ENCODE assay signal across 10 mouse cellular contexts in genomic region chr11:70526211-70526610, GRCm38 (mm10). TPM values are rescaled to one million over a fixed set of nuclear protein-coding genes. Genes with fewer than 3 reads are reported as not detected.
DNase-seq lines count a peak whose midpoint lies in the region; ATAC-seq and TF ChIP-seq lines count a peak whose summit lies in the region.
"Had no signal": no experiment of that assay in that cellular context is flagged by ENCODE, and none has a peak within 500 bp of the region (broad histone marks: within the 10 kb centered on the region; RNA-seq: fewer than 3 reads in every experiment).

No protein-coding gene starts in this region.

- no peak for TF ChIP-seq POLR2A in testis, adult 2 months (IDR thresholded peaks at IDR 0.05; ENCODE audit: control insufficient read depth, low read depth, low read length)

- 76% methylated on average over 12 of the region's 12 CpGs for WGBS in liver, embryonic 14.5 days (ENCODE audit: insufficient replicate concordance)

- no peak overlapping the region for H3K9ac ChIP-seq in liver, embryonic 14.5 days (replicated peaks)

- TF ChIP-seq EP300 in liver, embryonic 14.5 days (IDR thresholded peaks at IDR 0.05; ENCODE audit: low read depth): no peak

- H3K4me2 ChIP-seq in liver, embryonic 14.5 days (ENCODE audit: low read depth): peak overlapping the region; percentile 80

- no peak for ATAC-seq in liver, embryonic 14.5 days (ENCODE audit: insufficient read depth)

- peak overlapping the region; percentile 87 for H3K4me3 ChIP-seq in gastrocnemius, adult 2 months
- peak overlapping the region; percentile 91 for H3K4me3 ChIP-seq in testis, adult 2 months (ENCODE audit: control insufficient read depth, low read depth, low read length)
- H3K4me3 ChIP-seq in liver, embryonic 14.5 days (ENCODE audit: insufficient read depth in 1 of 2, low read depth in 2 of 2, low read length in 2 of 2): peak overlapping the region; percentile 80 to 100; a peak in 3 of 4 replicates

- H3K27me3 ChIP-seq in testis, adult 2 months (ENCODE audit: control insufficient read depth, insufficient read depth, low read length): no peaks in the 10 kb centered on the region
- H3K27me3 ChIP-seq in liver, embryonic 14.5 days (ENCODE audit: control insufficient read depth, insufficient read depth, low read length): no peaks in the 10 kb centered on the region

- no peaks in the 10 kb centered on the region for H3K9me3 ChIP-seq in liver, embryonic 14.5 days (ENCODE audit: control insufficient read depth, low read length)

- no peak overlapping the region for H3K27ac ChIP-seq in gastrocnemius, adult 2 months
- H3K27ac ChIP-seq in testis, adult 2 months (ENCODE audit: control insufficient read depth, insufficient read depth, low read depth, low read length): no peak overlapping the region
- H3K27ac ChIP-seq in liver, embryonic 14.5 days: no peak overlapping the region

- DNase-seq in gastrocnemius, adult 2 months: no peak
- DNase-seq in gastrocnemius, postnatal 36 days: no peak
- no peak for DNase-seq in testis, postnatal 10 days (ENCODE audit: low spot score)
- DNase-seq in liver, embryonic 14.5 days (ENCODE audit: low read depth in 3 of 3, low spot score in 3 of 3): no peak
- DNase-seq in MN1 (ENCODE audit: low spot score): no peak
- no peak for DNase-seq in cerebellum, postnatal 36 days
- DNase-seq in thymus, postnatal 10 days (ENCODE audit: low spot score in 2 of 2): no peak
- DNase-seq: adrenal gland, postnatal 10 days had no signal

- intact Hi-C loops in gastrocnemius, adult 2 months (cut with DNase I): no loop called here
- intact Hi-C loops in gastrocnemius, postnatal 36 days (cut with DNase I): no loop called here

- TF ChIP-seq CTCF in gastrocnemius, adult 2 months (IDR thresholded peaks at IDR 0.05): no peak
- TF ChIP-seq CTCF in testis, adult 2 months (IDR thresholded peaks at IDR 0.05; ENCODE audit: control insufficient read depth, insufficient read depth, insufficient replicate concordance, low read depth, low read length): no peak
- TF ChIP-seq CTCF in liver, embryonic 14.5 days (IDR thresholded peaks at IDR 0.05; ENCODE audit: low read depth): no peak

- H3K4me1 ChIP-seq in testis, adult 2 months (ENCODE audit: control insufficient read depth, insufficient read depth, low read length): 0 out of 2 replicates have a peak, but pooled peaks cover 2% of the 10 kb centered on the region
- peaks cover 3 to 13% of the 10 kb centered on the region in 2 experiments; a peak in 3 of 4 replicates for H3K4me1 ChIP-seq in liver, embryonic 14.5 days (replicated peaks; ENCODE audit: control insufficient read depth in 2 of 2, insufficient read depth in 2 of 2, low read length in 1 of 2)

- H3K36me3 ChIP-seq in testis, adult 2 months (ENCODE audit: control insufficient read depth, insufficient read depth, low read length): no peaks in the 10 kb centered on the region
- H3K36me3 ChIP-seq in liver, embryonic 14.5 days (replicated peaks; ENCODE audit: control insufficient read depth, insufficient read depth, low read depth): peaks cover 16% of the 10 kb centered on the region

RNA-seq across cellular contexts. Expression of gene Psmb6, which starts 1.0 kb away (rescaled TPM):
- 100 to 1,000 TPM; 229 to 241 TPM for total RNA-seq in gastrocnemius, adult 2 months (2021)
- 100 to 1,000 TPM; 242 TPM for total RNA-seq in gastrocnemius, postnatal 36 days (2021)
- 385 and 389 TPM in 2 replicates for polyA plus RNA-seq in testis, adult 2 months (2012; rRNA removed)
- polyA plus RNA-seq in liver, embryonic 14.5 days (2012; rRNA removed): 155 and 171 TPM in 2 replicates
- 345 and 363 TPM in 2 replicates for polyA plus RNA-seq in liver, embryonic 14.5 days (2014; fragmentation: Nextera tagmentation; extraction: Ambion mirVana)

RNA-seq across cellular contexts. Expression of gene Gm40193, which starts 6.5 kb away (rescaled TPM):
- total RNA-seq in gastrocnemius, adult 2 months (2021): not detected
- not detected for total RNA-seq in gastrocnemius, postnatal 36 days (2021)
- polyA plus RNA-seq in testis, adult 2 months (2012; rRNA removed): not detected in 2 replicates
- not detected in 2 replicates for polyA plus RNA-seq in liver, embryonic 14.5 days (2012; rRNA removed)
- polyA plus RNA-seq in liver, embryonic 14.5 days (2014; fragmentation: Nextera tagmentation; extraction: Ambion mirVana): not detected in 2 replicates
- total RNA-seq: adrenal gland, postnatal 10 days had no signal
- polyA plus RNA-seq: gonadal fat pad, adult 2 months had no signal

RNA-seq across cellular contexts. Expression of gene Gltpd2, which starts 7.2 kb away (rescaled TPM):
- total RNA-seq in gastrocnemius, adult 2 months (2021): not detected
- not detected for total RNA-seq in gastrocnemius, postnatal 36 days (2021)
- polyA plus RNA-seq in testis, adult 2 months (2012; rRNA removed): not detected in 2 replicates
- 11.2 and 15.7 TPM in 2 replicates for polyA plus RNA-seq in liver, embryonic 14.5 days (2012; rRNA removed)
- polyA plus RNA-seq in liver, embryonic 14.5 days (2014; fragmentation: Nextera tagmentation; extraction: Ambion mirVana): 18.4 and 20.3 TPM in 2 replicates
- polyA plus RNA-seq: gonadal fat pad, adult 2 months had no signal

RNA-seq across cellular contexts. Expression of gene Vmo1, which starts 11.8 kb away (rescaled TPM):
- total RNA-seq in gastrocnemius, adult 2 months (2021): not detected
- not detected for total RNA-seq in gastrocnemius, postnatal 36 days (2021)
- polyA plus RNA-seq in testis, adult 2 months (2012; rRNA removed): 0.30 and 0.36 TPM in 2 replicates
- polyA plus RNA-seq in liver, embryonic 14.5 days (2012; rRNA removed): 0.23 TPM in 1 of 2 replicates, not detected in the other
- polyA plus RNA-seq in liver, embryonic 14.5 days (2014; fragmentation: Nextera tagmentation; extraction: Ambion mirVana): 0.21 and 0.51 TPM in 2 replicates
- polyA plus RNA-seq: gonadal fat pad, adult 2 months had no signal

RNA-seq across cellular contexts. Expression of gene Pld2, which starts 13.7 kb away (rescaled TPM):
- total RNA-seq in gastrocnemius, adult 2 months (2021): 10 to 100 TPM; 15.8 to 18.2 TPM
- total RNA-seq in gastrocnemius, postnatal 36 days (2021): 10 to 100 TPM; 15.0 to 17.2 TPM
- 1.2 and 2.0 TPM in 2 replicates for polyA plus RNA-seq in testis, adult 2 months (2012; rRNA removed)
- 1.9 and 2.6 TPM in 2 replicates for polyA plus RNA-seq in liver, embryonic 14.5 days (2012; rRNA removed)
- 1.3 and 1.5 TPM in 2 replicates for polyA plus RNA-seq in liver, embryonic 14.5 days (2014; fragmentation: Nextera tagmentation; extraction: Ambion mirVana)
